Mouse (Mus musculus) erythroblast, embryonic 14.5 days (primary cell): Measurements from ENCODE around the gene Ppp4r1. TPM values are rescaled to one million over a fixed set of nuclear protein-coding genes. Genes with fewer than 3 reads are reported as not detected.
A peak's percentile ranks its signal among the peaks of the same experiment; 100 is the strongest.

Experiments
- H3K27me3 ChIP-seq: 2 replicates; pipeline ENCODE4 v1.6.1; 2012; ENCODE audit warnings: inconsistent platforms; ENCODE audit not compliant: control insufficient read depth
- H3K36me3 ChIP-seq: 2 replicates; pipeline ENCODE4 v1.6.1; 2012; ENCODE audit warnings: mild to moderate bottlenecking, inconsistent platforms; ENCODE audit not compliant: control insufficient read depth
- H3K4me1 ChIP-seq: 2 replicates; pipeline ENCODE4 v1.6.1; 2012; ENCODE audit warnings: inconsistent platforms; ENCODE audit not compliant: control insufficient read depth
- H3K4me3 ChIP-seq: replicated peaks from 2 replicates; pipeline ENCODE3; 2012; ENCODE audit warnings: moderate library complexity, mild to moderate bottlenecking, inconsistent platforms
- H3K9me3 ChIP-seq: 2 replicates; pipeline ENCODE4 v1.6.1; 2012; ENCODE audit warnings: low read length, inconsistent platforms, mixed read lengths; ENCODE audit not compliant: control insufficient read depth
- GATA1 ChIP-seq: IDR thresholded peaks from 2 replicates; pipeline ENCODE4 v1.6.1; 2012; ENCODE audit warnings: low read length, inconsistent platforms, mixed read lengths
- TAL1 ChIP-seq: IDR thresholded peaks from 3 replicates; pipeline ENCODE4 v1.6.1; 2012; ENCODE audit warnings: low read length, inconsistent platforms, mixed read lengths
- polyA plus RNA-seq: library from polyadenylated mRNA; stranded (reverse); fragments of >175 nt; gene quantifications from 2 replicates; pipeline ENCODE4 v1.2.3, GENCODE M21; 2012

The Ppp4r1 gene
- 0.14 and 0.99 TPM in 2 replicates for polyA plus RNA-seq

GRCm38 (mm10) chr17:65782551-65783141 is at the start of gene Ppp4r1:
Gene Ppp4r1 (plus strand): TSS chr17:65782573.
- Histone ChIP-seq H3K27me3 (peaks cover 21% of the 10 kb centered on the region), H3K4me1 (peaks cover 34% of the 10 kb centered on the region)
- no peak for TF ChIP-seq GATA1
- TF ChIP-seq TAL1, result no peak

GRCm38 (mm10) chr17:65732666-65733065 is 49.7 kb upstream of the Ppp4r1 start:
- Histone ChIP-seq H3K9me3 (no peaks in the 10 kb centered on the region), H3K4me3 (no peak overlapping the region), H3K4me1 (no peaks in the 10 kb centered on the region), H3K36me3 (no peaks in the 10 kb centered on the region), H3K27me3 (no peaks in the 10 kb centered on the region)
- TF ChIP-seq GATA1 (no peak), TAL1 (no peak)

More at GRCm38 (mm10) chr17:65782551-65783141, at the start of gene Ppp4r1:
- peak within 1 kb of the TSS; percentile 82 for H3K4me3 ChIP-seq
- H3K9me3 ChIP-seq, result no peaks in the 10 kb centered on the region
- H3K36me3 ChIP-seq, result peaks cover 14% of the 10 kb centered on the region

GRCm38 (mm10) chr17:65735088-65735487 is 47.3 kb upstream of the Ppp4r1 start:
- Histone ChIP-seq H3K4me1 (no peaks in the 10 kb centered on the region), H3K4me3 (no peak overlapping the region), H3K36me3 (no peaks in the 10 kb centered on the region), H3K27me3 (no peaks in the 10 kb centered on the region), H3K9me3 (no peaks in the 10 kb centered on the region)
- TF ChIP-seq GATA1 (no peak), TAL1 (no peak)

GRCm38 (mm10) chr17:65737175-65737574 is 45.2 kb upstream of the Ppp4r1 start:
- no peaks in the 10 kb centered on the region for H3K9me3 ChIP-seq
- H3K36me3 ChIP-seq, result no peaks in the 10 kb centered on the region
- TF ChIP-seq TAL1, result no peak
- H3K4me1 ChIP-seq, result no peaks in the 10 kb centered on the region
- H3K27me3 ChIP-seq, result no peaks in the 10 kb centered on the region
- no peak overlapping the region for H3K4me3 ChIP-seq

GRCm38 (mm10) chr17:65737622-65738021 is 44.8 kb upstream of the Ppp4r1 start:
- H3K4me3 ChIP-seq, result no peak overlapping the region
- H3K36me3 ChIP-seq, result no peaks in the 10 kb centered on the region
- H3K27me3 ChIP-seq, result no peaks in the 10 kb centered on the region
- no peaks in the 10 kb centered on the region for H3K4me1 ChIP-seq
- TF ChIP-seq TAL1, result no peak
- no peak for TF ChIP-seq GATA1
- no peaks in the 10 kb centered on the region for H3K9me3 ChIP-seq

GRCm38 (mm10) chr17:65739874-65740725 is 42.3 kb upstream of the Ppp4r1 start:
- no peaks in the 10 kb centered on the region for H3K27me3 ChIP-seq
- H3K36me3 ChIP-seq, result no peaks in the 10 kb centered on the region
- no peaks in the 10 kb centered on the region for H3K9me3 ChIP-seq
- H3K4me1 ChIP-seq, result no peaks in the 10 kb centered on the region
- H3K4me3 ChIP-seq, result no peak overlapping the region
- no peak for TF ChIP-seq GATA1
- no peak for TF ChIP-seq TAL1

GRCm38 (mm10) chr17:65741565-65741964 is 40.8 kb upstream of the Ppp4r1 start:
- no peak for TF ChIP-seq TAL1
- TF ChIP-seq GATA1, result no peak
- Histone ChIP-seq H3K27me3 (no peaks in the 10 kb centered on the region), H3K4me1 (no peaks in the 10 kb centered on the region), H3K9me3 (no peaks in the 10 kb centered on the region), H3K36me3 (no peaks in the 10 kb centered on the region), H3K4me3 (no peak overlapping the region)

- Histone ChIP-seq H3K4me3 (no peak overlapping the region), H3K36me3 (no peaks in the 10 kb centered on the region), H3K4me1 (no peaks in the 10 kb centered on the region), H3K27me3 (no peaks in the 10 kb centered on the region), H3K9me3 (no peaks in the 10 kb centered on the region)
- no peak for TF ChIP-seq TAL1
- no peak for TF ChIP-seq GATA1
Observed at GRCm38 (mm10) chr17:65742245-65742905, 40.0 kb upstream of the Ppp4r1 start.

- Histone ChIP-seq H3K36me3 (no peaks in the 10 kb centered on the region), H3K4me1 (no peaks in the 10 kb centered on the region), H3K27me3 (no peaks in the 10 kb centered on the region), H3K9me3 (no peaks in the 10 kb centered on the region), H3K4me3 (no peak overlapping the region)
- TF ChIP-seq GATA1 (no peak), TAL1 (no peak)
Observed at GRCm38 (mm10) chr17:65742969-65743368, 39.4 kb upstream of the Ppp4r1 start.
